Mouse (Mus musculus) testis, postnatal 10 days (tissue): ENCODE data around the gene Psd4.

Experiments
- DNase-seq: peaks from one replicate; pipeline ENCODE4 v3.0.0; 2021; ENCODE audit warnings: low spot score

Psd4 gene

DNA sequence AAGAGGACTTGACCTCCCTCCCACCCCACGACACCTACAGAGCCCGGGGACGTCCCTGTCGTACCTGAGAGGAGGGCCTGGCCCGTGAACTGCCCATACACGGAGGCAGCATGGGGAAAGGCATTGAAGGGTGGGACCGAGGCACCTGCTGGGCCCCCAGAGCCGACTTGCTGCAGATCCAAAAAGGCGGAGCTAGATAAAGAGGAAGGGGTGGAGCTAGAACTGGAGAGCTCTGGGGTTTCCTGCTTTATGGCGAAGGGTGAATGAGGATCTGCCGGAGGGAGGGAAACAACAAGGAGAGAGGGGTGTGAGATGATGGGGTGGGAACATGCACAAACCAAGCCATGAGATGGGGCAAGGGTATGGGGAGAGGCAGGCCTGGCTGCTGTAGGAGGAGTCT, 68.3 kb downstream of the Psd4 start:
- DNase-seq = no peak

- no peak for DNase-seq
Observed at GRCm38 (mm10) chr2:24440056-24440455, 72.7 kb downstream of the Psd4 start.

GRCm38 (mm10) chr2:24441899-24442298, 74.5 kb downstream of the Psd4 start:
- DNase-seq = no peak

DNA sequence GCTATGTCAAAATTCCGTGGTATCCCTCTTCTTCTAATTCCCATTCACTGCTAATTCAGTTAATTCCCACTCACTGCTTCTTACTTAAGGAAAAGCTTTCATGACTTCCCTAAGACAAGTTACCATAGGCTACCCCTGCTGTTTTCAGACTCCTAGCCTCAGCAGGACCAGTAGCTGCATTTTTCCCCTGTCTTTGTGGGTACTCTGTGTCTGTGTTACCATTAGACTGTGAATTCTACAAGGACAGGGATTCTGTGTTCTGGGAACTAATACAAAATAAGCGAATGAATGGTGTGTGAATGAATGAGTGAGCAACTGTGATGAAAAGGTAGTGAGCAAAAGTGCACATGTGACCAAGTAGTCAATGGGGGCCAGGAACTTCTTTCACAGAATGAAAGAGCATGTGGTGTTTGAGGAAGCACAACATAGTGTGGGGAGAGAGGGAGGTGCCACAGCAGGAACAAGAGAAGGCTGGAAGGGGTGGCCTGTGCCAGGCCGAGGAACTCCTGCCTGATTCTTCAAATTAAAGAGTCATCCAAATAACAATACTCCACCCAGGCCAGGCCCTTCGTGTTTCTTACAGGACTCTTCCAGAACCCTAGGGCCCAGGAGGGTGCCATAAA, 75.0 kb downstream of the Psd4 start:
- no peak for DNase-seq

DNA sequence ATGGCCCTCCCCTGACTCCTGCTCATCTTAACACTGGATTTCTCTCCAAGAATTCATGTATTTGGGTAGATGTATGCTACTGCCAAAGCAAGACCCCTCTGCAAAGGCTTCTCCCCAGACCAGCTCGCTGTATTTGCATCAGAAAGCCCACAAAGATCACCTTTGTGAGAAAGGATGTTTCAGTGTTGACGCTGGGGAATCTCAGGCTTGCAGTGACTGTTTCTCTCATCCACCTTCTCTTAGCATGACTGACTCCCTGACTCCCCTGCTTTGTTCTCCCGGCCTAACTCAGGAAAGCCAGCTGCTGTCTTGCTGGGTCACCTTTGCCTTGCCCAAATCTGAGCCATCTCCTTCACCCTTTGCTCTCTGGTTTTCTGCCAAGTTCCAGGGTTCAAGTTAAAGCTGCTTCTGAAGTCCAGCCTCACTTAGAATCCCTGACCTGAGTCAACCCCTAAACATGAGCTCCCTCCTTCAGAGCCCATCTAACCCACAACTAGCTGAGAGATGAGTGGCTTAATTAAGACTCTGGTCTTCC, 75.9 kb downstream of the Psd4 start:
- no peak for DNase-seq

GRCm38 (mm10) chr2:24449111-24449510, 81.7 kb downstream of the Psd4 start:
- no peak for DNase-seq

DNA sequence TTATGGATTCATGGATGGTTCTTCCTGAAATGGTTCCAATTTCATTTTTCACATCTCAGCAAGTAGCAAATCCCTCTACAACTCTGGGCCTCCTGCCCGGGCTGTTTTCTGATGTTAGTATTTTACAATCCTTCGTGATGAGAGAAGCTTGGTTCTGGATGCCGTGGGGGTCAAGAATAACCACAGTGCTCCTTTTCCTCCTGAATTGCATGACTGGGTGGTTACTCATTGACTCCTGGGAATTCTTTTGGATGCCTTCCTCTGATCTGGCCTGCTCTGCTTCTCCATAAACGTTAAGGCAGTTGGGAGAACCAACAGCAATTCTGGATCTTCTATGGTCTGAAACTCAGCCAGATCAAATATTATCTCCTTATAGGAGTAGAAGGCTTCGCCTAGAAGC, 85.8 kb downstream of the Psd4 start:
- DNase-seq = no peak

- no peak for DNase-seq
Observed at GRCm38 (mm10) chr2:24454429-24455011, 87.1 kb downstream of the Psd4 start.

GRCm38 (mm10) chr2:24455057-24455855, 87.9 kb downstream of the Psd4 start:
- no peak for DNase-seq

DNA sequence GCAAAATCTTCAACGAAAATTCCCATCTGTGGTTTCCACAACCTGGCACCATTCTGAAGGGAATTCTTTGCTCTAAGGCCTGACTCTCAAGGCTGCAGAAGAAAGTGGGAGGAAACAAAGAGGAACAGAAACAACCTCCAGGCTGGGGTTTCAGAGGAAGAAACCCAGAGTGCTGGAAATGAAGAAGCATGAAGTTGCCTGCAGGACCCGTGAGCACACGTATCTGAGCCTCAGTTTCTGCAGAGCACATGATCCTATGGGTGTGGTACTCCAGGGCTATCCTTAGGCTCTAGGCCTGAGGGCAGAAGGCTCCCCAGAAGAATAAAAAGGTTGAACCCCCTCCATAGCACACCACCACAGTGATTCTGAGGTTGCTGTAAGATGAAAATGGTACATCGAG, 89.5 kb downstream of the Psd4 start:
- DNase-seq = no peak

DNA sequence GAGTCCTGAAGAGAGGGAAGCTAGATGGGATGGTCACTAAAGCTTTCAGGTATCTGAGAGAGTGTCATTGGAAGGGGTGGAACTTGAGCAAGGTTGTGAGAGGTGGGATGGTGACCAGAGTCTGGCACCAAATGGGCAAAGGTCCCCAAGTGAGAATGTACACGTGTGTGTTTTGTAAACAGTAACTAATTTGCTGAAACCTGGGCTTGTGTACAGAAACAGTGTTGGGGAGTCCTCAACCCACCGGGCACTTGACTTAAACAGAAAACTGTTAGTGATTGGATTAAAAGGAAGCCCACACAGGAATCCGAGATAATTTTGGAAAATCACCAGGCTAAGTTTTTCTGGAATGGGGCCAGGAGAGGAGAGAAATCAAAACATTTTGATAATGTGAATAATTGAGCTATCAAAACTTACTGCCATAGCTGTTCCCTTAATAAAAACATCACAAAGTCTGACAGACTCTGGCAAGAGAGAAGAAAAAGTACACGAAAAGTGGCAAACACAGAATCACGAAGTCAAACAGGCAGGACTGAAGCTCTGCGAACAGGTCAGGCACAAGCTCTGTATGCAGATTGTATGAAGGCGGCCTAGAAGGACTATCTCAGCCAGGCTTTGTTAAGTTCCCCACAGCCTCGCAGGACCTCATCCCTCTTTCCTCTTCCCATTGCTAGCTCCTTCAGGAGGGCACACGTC, 92.9 kb downstream of the Psd4 start:
- no peak for DNase-seq

DNA sequence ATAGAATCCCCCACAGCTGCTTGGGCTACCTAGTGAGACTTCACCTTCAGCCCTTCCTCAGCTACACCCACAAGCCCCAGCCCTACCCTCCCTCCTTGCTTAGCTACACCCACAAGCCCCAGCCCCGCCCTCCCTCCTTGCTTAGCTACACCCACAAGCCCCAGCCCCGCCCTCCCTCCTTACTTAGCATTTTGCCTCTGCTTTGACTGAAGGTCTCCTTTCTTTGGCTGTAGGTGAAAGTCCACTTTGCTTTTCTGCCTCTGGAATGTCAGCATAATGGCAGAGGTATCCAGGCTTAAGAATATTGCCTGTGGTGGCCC, 93.4 kb downstream of the Psd4 start:
- DNase-seq = no peak
